Mouse (Mus musculus) ovary, postnatal 10 days (tissue): Measurements from ENCODE around the gene Tigd4.

ENCODE experiments used
- DNase-seq: peaks from one replicate; pipeline ENCODE4 v3.0.0; 2022; ENCODE audit warnings: low spot score

Tigd4 gene

GRCm38 (mm10) chr3:84610183-84610710 is 16.9 kb downstream of the Tigd4 start:
- DNase-seq = no peak

GRCm38 (mm10) chr3:84615050-84615855 is 21.9 kb downstream of the Tigd4 start:
- DNase-seq = no peak

- no peak for DNase-seq
These were observed 22.5 kb downstream of the Tigd4 start for GRCm38 (mm10) chr3:84615856-84616225.

- no peak for DNase-seq
These were observed 25.3 kb downstream of the Tigd4 start for GRCm38 (mm10) chr3:84618627-84619026.

- no peak for DNase-seq
These were observed 25.7 kb downstream of the Tigd4 start for GRCm38 (mm10) chr3:84619056-84619455.

GRCm38 (mm10) chr3:84619725-84620124 is 26.4 kb downstream of the Tigd4 start:
- DNase-seq = no peak

- DNase-seq = no peak
These were observed 28.7 kb downstream of the Tigd4 start for GRCm38 (mm10) chr3:84622026-84622425.

GRCm38 (mm10) chr3:84631586-84631985 is 38.2 kb downstream of the Tigd4 start:
- no peak for DNase-seq

GRCm38 (mm10) chr3:84637095-84637494 is 43.7 kb downstream of the Tigd4 start:
- no peak for DNase-seq

- no peak for DNase-seq
These were observed 44.7 kb downstream of the Tigd4 start for GRCm38 (mm10) chr3:84637890-84638578.

- no peak for DNase-seq
These were observed 45.5 kb downstream of the Tigd4 start for GRCm38 (mm10) chr3:84638858-84639257.

- no peak for DNase-seq
These were observed 46.6 kb downstream of the Tigd4 start for GRCm38 (mm10) chr3:84639767-84640500.

GRCm38 (mm10) chr3:84640536-84640935 is 47.2 kb downstream of the Tigd4 start:
- DNase-seq = no peak

- DNase-seq = no peak
These were observed 48.0 kb downstream of the Tigd4 start for GRCm38 (mm10) chr3:84641391-84641790.

- no peak for DNase-seq
These were observed 49.6 kb downstream of the Tigd4 start for GRCm38 (mm10) chr3:84642942-84643341.

GRCm38 (mm10) chr3:84645156-84646006 is 52.0 kb downstream of the Tigd4 start:
- no peak for DNase-seq

- no peak for DNase-seq
These were observed 52.6 kb downstream of the Tigd4 start for GRCm38 (mm10) chr3:84646007-84646290.

GRCm38 (mm10) chr3:84646331-84646845 is 53.0 kb downstream of the Tigd4 start:
- DNase-seq = no peak
